Mouse (Mus musculus): ENCODE results near the gene Mab21l1.

GRCm38 (mm10) chr3:55788214-55788586 is 5.9 kb downstream of the Mab21l1 start:
- no peak for TF ChIP-seq CTCF (IDR thresholded peaks at IDR 0.05; ENCODE audit: borderline replicate concordance, insufficient read depth, low read length)
- no peak for TF ChIP-seq POLR2A (IDR thresholded peaks at IDR 0.05; ENCODE audit: low read depth, low read length)
